Mouse (Mus musculus) embryonic stem cell, embryonic (primary cell): Measurements from ENCODE around the gene Pepd.

Experiments
- CTCF ChIA-PET, 4 experiments: fragments of 300-600 bp in 2 of 4; fragments of 350-600 bp in 2 of 4; sonication (Branson Sonifier 250); formaldehyde crosslinking; loops; one replicate each; lab custom pipeline; 2022; ENCODE audit warnings: inconsistent platforms in 2 of 4; lab: Charles Lee
- POLR2A ChIA-PET, 4 experiments: fragments of 300-600 bp in 2 of 4; fragments of 350-600 bp in 2 of 4; sonication (Branson Sonifier 250); formaldehyde crosslinking; loops; one replicate each; lab custom pipeline; 2022; ENCODE audit warnings: antibody characterized with exemption in 4 of 4, inconsistent platforms in 1 of 4; lab: Charles Lee

Gene Pepd

GRCm38 (mm10) chr7:34955295-34955694, 43.1 kb downstream of the Pepd start:
- ChIA-PET CTCF (no interaction called here), POLR2A (interaction anchor here in 1 of 4 experiments (0.6 kb wide), 1 partner anchor 184 kb away, joined by 3 read pairs; no protein-coding TSS in a partner anchor)

GRCm38 (mm10) chr7:34957138-34957537, 45.0 kb downstream of the Pepd start:
- ChIA-PET POLR2A (interaction anchor here in 3 of 4 experiments (0.8 to 1.4 kb wide), 4 partner anchors 10 to 45 kb away, joined by 3 read pairs; partner anchors contain the start of gene Pepd (in 1 of the 3)), CTCF (interaction anchor here in 2 of 4 experiments (0.5 to 0.9 kb wide), 3 partner anchors 41 to 302 kb away, joined by 3 read pairs; no protein-coding TSS in a partner anchor)

- POLR2A ChIA-PET: no interaction called here
- CTCF ChIA-PET: interaction anchor here in 1 of 4 experiments (0.6 kb wide), 1 partner anchor 373 kb away, joined by 3 read pairs; no protein-coding TSS in a partner anchor
These were observed 51.9 kb downstream of the Pepd start for GRCm38 (mm10) chr7:34963889-34964645.

- CTCF ChIA-PET: no interaction called here
- POLR2A ChIA-PET: interaction anchor here in 2 of 4 experiments (1.0 to 1.5 kb wide), 3 partner anchors 9 to 11 kb away, joined by 3 read pairs; no protein-coding TSS in a partner anchor
These were observed 55.2 kb downstream of the Pepd start for GRCm38 (mm10) chr7:34967362-34967761.

GRCm38 (mm10) chr7:34968749-34969433, 56.7 kb downstream of the Pepd start:
- CTCF ChIA-PET: interaction anchor here in 3 of 4 experiments (0.6 to 0.9 kb wide), 3 partner anchors 51 to 217 kb away, joined by 3 read pairs; partner anchors contain the start of gene Slc7a10 (in 1 of the 3)
- POLR2A ChIA-PET: interaction anchor here in 2 of 4 experiments (0.9 to 1.5 kb wide), 5 partner anchors 8 to 70 kb away, joined by 3 to 4 read pairs (median 3); partner anchors contain the start of gene Pepd (in 1 of the 2)

- POLR2A ChIA-PET: interaction anchor here in 2 of 4 experiments (0.6 to 1.4 kb wide), 6 partner anchors 9 to 618 kb away, joined by 3 to 4 read pairs (median 3); no protein-coding TSS in a partner anchor
- CTCF ChIA-PET: interaction anchor here in 2 of 4 experiments (1.0 to 2.8 kb wide), 5 partner anchors 52 to 133 kb away, joined by 3 to 9 read pairs (median 3); no protein-coding TSS in a partner anchor
These were observed 59.6 kb downstream of the Pepd start for GRCm38 (mm10) chr7:34971826-34972225.

- CTCF ChIA-PET: interaction anchor here in 2 of 4 experiments (0.6 to 2.8 kb wide), 6 partner anchors 19 to 579 kb away, joined by 3 to 9 read pairs (median 4); no protein-coding TSS in a partner anchor
- POLR2A ChIA-PET: interaction anchor here in 2 of 4 experiments (1.2 kb wide), 3 partner anchors 8 to 46 kb away, joined by 3 to 4 read pairs (median 3); no protein-coding TSS in a partner anchor
These were observed 60.8 kb downstream of the Pepd start for GRCm38 (mm10) chr7:34972990-34973440.

- POLR2A ChIA-PET: no interaction called here
- CTCF ChIA-PET: no interaction called here
These were observed 61.7 kb downstream of the Pepd start for GRCm38 (mm10) chr7:34973877-34974276.

GRCm38 (mm10) chr7:34975913-34976312, 63.7 kb downstream of the Pepd start:
- POLR2A ChIA-PET: interaction anchor here in 2 of 4 experiments (0.6 to 1.0 kb wide), 2 partner anchors 10 to 48 kb away, joined by 3 to 4 read pairs; no protein-coding TSS in a partner anchor
- CTCF ChIA-PET: no interaction called here

- POLR2A ChIA-PET: no interaction called here
- CTCF ChIA-PET: no interaction called here
These were observed 65.2 kb downstream of the Pepd start for GRCm38 (mm10) chr7:34977403-34977802.

- POLR2A ChIA-PET: interaction anchor here in 1 of 4 experiments (0.6 to 2.1 kb wide), 3 partner anchors 9 to 13 kb away, joined by 3 to 4 read pairs (median 3); no protein-coding TSS in a partner anchor
- CTCF ChIA-PET: interaction anchor here in 3 of 4 experiments (0.6 to 1.3 kb wide), 3 partner anchors 54 to 317 kb away, joined by 3 read pairs; no protein-coding TSS in a partner anchor
These were observed 69.6 kb downstream of the Pepd start for GRCm38 (mm10) chr7:34981803-34982202.

GRCm38 (mm10) chr7:34982372-34982771, 70.2 kb downstream of the Pepd start:
- POLR2A ChIA-PET: interaction anchor here in 1 of 4 experiments (0.6 to 2.1 kb wide), 3 partner anchors 10 to 12 kb away, joined by 3 to 4 read pairs (median 3); no protein-coding TSS in a partner anchor
- CTCF ChIA-PET: interaction anchor here in 2 of 4 experiments (0.6 to 1.3 kb wide), 2 partner anchors 26 to 53 kb away, joined by 3 to 4 read pairs; no protein-coding TSS in a partner anchor

GRCm38 (mm10) chr7:34983702-34984475, 71.7 kb downstream of the Pepd start:
- POLR2A ChIA-PET: interaction anchor here in 1 of 4 experiments (2.1 kb wide), 1 partner anchor 11 kb away, joined by 4 read pairs; no protein-coding TSS in a partner anchor

GRCm38 (mm10) chr7:34984526-34985133, 72.5 kb downstream of the Pepd start:
- ChIA-PET POLR2A (interaction anchor here in 2 of 4 experiments (0.5 to 1.2 kb wide), 2 partner anchors 11 to 70 kb away, joined by 3 read pairs; no protein-coding TSS in a partner anchor), CTCF (interaction anchor here in 2 of 4 experiments (0.6 to 1.3 kb wide), 5 partner anchors 21 to 501 kb away, joined by 3 to 4 read pairs (median 3); no protein-coding TSS in a partner anchor)

More at GRCm38 (mm10) chr7:34983702-34984475, 71.7 kb downstream of the Pepd start:
- CTCF ChIA-PET: interaction anchor here in 3 of 4 experiments (0.6 to 1.3 kb wide), 5 partner anchors 19 to 157 kb away, joined by 3 to 7 read pairs (median 3); no protein-coding TSS in a partner anchor

GRCm38 (mm10) chr7:34985216-34985615, 73.0 kb downstream of the Pepd start:
- POLR2A ChIA-PET: interaction anchor here in 2 of 4 experiments (0.5 to 1.2 kb wide), 4 partner anchors 10 to 70 kb away, joined by 3 to 4 read pairs (median 3); no protein-coding TSS in a partner anchor

GRCm38 (mm10) chr7:34985646-34986045, 73.5 kb downstream of the Pepd start:
- ChIA-PET CTCF (interaction anchor here in 2 of 4 experiments (0.6 to 1.2 kb wide), 3 partner anchors 18 to 708 kb away, joined by 3 read pairs; no protein-coding TSS in a partner anchor), POLR2A (interaction anchor here in 1 of 4 experiments (0.5 to 1.6 kb wide), 5 partner anchors 10 to 348 kb away, joined by 3 to 4 read pairs (median 3); partner anchors contain the start of gene Rhpn2)

More at GRCm38 (mm10) chr7:34985216-34985615, 73.0 kb downstream of the Pepd start:
- CTCF ChIA-PET: interaction anchor here in 2 of 4 experiments (0.6 to 1.2 kb wide), 5 partner anchors 18 to 708 kb away, joined by 3 to 4 read pairs (median 3); no protein-coding TSS in a partner anchor
